In the genomic region with DNA sequence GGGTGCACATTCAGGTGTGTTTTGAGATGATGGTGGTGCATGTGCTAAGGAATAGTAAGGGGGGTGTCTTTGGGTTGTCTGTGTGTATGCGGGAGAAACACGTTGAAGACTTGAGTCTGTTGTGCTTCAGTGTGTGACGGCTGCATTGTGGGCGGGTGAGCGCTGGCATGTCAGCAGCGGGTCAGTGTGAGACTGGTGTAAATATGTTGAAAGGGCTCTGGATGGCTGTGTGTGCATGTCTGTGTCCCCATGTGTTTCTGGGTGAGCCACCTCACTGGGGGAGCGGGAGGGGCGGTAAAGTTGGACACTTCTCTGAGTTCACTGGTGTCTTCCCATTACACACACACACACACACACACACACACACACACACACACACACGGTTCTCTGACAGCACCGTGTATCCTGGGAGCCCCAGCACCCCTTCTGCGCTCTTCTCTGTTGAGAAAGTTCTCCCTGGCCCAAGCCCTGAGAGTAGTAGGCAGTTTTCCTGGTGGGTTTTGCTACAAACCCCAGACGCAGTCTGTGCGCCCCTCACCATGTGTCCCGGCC, we compare ENCODE assay signal across 8 mouse cellular contexts. TPM values are rescaled to one million over a fixed set of nuclear protein-coding genes. Genes with fewer than 3 reads are reported as not detected.
DNase-seq lines count a peak whose midpoint lies in the region; ATAC-seq lines count a peak whose summit lies in the region.

No protein-coding gene starts in this region.

- no peak for ATAC-seq in cerebellum, adult (ENCODE audit: insufficient number of reproducible peaks, low FRiP score, low TSS enrichment)
- ATAC-seq in kidney, embryonic 16.5 days (ENCODE audit: low FRiP score, low TSS enrichment), result no peak
- ATAC-seq in megakaryocyte-erythroid progenitor cell, adult 5-6 weeks (replicated peaks; ENCODE audit: low FRiP score, low TSS enrichment, poor library complexity, severe bottlenecking), result peak; percentile 7
- ATAC-seq in stomach, embryonic 14.5 days (ENCODE audit: insufficient number of reproducible peaks, insufficient read depth, low FRiP score, low read depth), result no peak

- WGBS in heart, embryonic 10.5 days, result 2% methylated on average over 13 of the region's 14 CpGs
- WGBS in kidney, embryonic 16.5 days, result 3% methylated on average over 14 of the region's 14 CpGs
- WGBS in stomach, embryonic 14.5 days, result 4% methylated on average over 14 of the region's 14 CpGs

- no peaks in the 10 kb centered on the region for H3K9me3 ChIP-seq in heart, embryonic 10.5 days
- H3K9me3 ChIP-seq in kidney, embryonic 16.5 days (ENCODE audit: low read length), result no peaks in the 10 kb centered on the region
- H3K9me3 ChIP-seq in stomach, embryonic 14.5 days (ENCODE audit: control insufficient read depth, low read depth, low read length), result no peaks in the 10 kb centered on the region

- H3K4me3 ChIP-seq in heart, embryonic 10.5 days, result peak overlapping the region; percentile 94
- H3K4me3 ChIP-seq in kidney, embryonic 16.5 days (ENCODE audit: low read length), result peak overlapping the region; percentile 89
- H3K4me3 ChIP-seq in stomach, embryonic 14.5 days (ENCODE audit: low read depth, low read length), result peak overlapping the region; percentile 74

- peaks cover 74% of the 10 kb centered on the region for H3K4me1 ChIP-seq in heart, embryonic 10.5 days
- H3K4me1 ChIP-seq in kidney, embryonic 16.5 days (ENCODE audit: insufficient read depth, low read length), result peaks cover 44% of the 10 kb centered on the region
- peaks cover 38% of the 10 kb centered on the region for H3K4me1 ChIP-seq in stomach, embryonic 14.5 days (ENCODE audit: control insufficient read depth, insufficient read depth, low read length)

- no peaks in the 10 kb centered on the region for H3K27me3 ChIP-seq in heart, embryonic 10.5 days (ENCODE audit: insufficient read depth, poor library complexity, severe bottlenecking)
- H3K27me3 ChIP-seq in kidney, embryonic 16.5 days (ENCODE audit: insufficient read depth, low read length), result no peaks in the 10 kb centered on the region
- no peaks in the 10 kb centered on the region for H3K27me3 ChIP-seq in stomach, embryonic 14.5 days (ENCODE audit: control insufficient read depth, insufficient read depth, low read length)

- H3K36me3 ChIP-seq in heart, embryonic 10.5 days, result peaks cover 2% of the 10 kb centered on the region; the same call in 1 of the 2 replicates
- H3K36me3 ChIP-seq in kidney, embryonic 16.5 days (ENCODE audit: insufficient read depth, low read length), result no peaks in the 10 kb centered on the region
- H3K36me3 ChIP-seq in stomach, embryonic 14.5 days (ENCODE audit: control insufficient read depth, insufficient read depth, low read length), result no peaks in the 10 kb centered on the region

- DNase-seq in cerebellum, adult 18-20 months, result peak; percentile 33 to 46
- DNase-seq in 416B (ENCODE audit: low read depth), result peak; percentile 76
- DNase-seq in cerebellum, adult 9-11 months, result peak; percentile 64
- no peak for DNase-seq in heart, embryonic 10.5 days (ENCODE audit: low spot score)

- H3K27ac ChIP-seq in heart, embryonic 10.5 days, result peak overlapping the region; percentile 98
- peak overlapping the region; percentile 97 for H3K27ac ChIP-seq in kidney, embryonic 16.5 days (ENCODE audit: low read length)
- H3K27ac ChIP-seq in stomach, embryonic 14.5 days (ENCODE audit: low read length), result peak overlapping the region; percentile 97; the same call in 1 of the 2 replicates

- H3K9ac ChIP-seq in kidney, embryonic 16.5 days (replicated peaks; ENCODE audit: low read length), result peak overlapping the region; percentile 93
- H3K9ac ChIP-seq in stomach, embryonic 14.5 days (replicated peaks; ENCODE audit: low read depth, low read length), result peak overlapping the region; percentile 87

- peak overlapping the region; percentile 100 for H3K4me2 ChIP-seq in kidney, embryonic 16.5 days (replicated peaks; ENCODE audit: low read depth, low read length)
- peak overlapping the region; percentile 99 for H3K4me2 ChIP-seq in stomach, embryonic 14.5 days (replicated peaks; ENCODE audit: low read depth, low read length)

RNA-seq across cellular contexts. Expression of gene Bbc3, which starts 3.3 kb away (rescaled TPM):
- polyA plus RNA-seq in heart, embryonic 10.5 days (2016; fragmentation: Nextera tagmentation; extraction: Ambion mirVana), result 8.3 and 9.5 TPM in 2 replicates
- 12.6 and 14.2 TPM in 2 replicates for polyA plus RNA-seq in kidney, embryonic 16.5 days (2015; fragmentation: Nextera tagmentation; extraction: Ambion mirVana)
- total RNA-seq in megakaryocyte-erythroid progenitor cell, adult 5-6 weeks (2014; fragmentation: Nextera tagmentation), result 1.8 and 2.9 TPM in 2 replicates
- 3.1 and 4.4 TPM in 2 replicates for total RNA-seq in megakaryocyte-erythroid progenitor cell, adult 5-6 weeks (2017)
- polyA plus RNA-seq in stomach, embryonic 14.5 days (2014; fragmentation: Nextera tagmentation; extraction: Ambion mirVana), result 5.2 and 5.3 TPM in 2 replicates

RNA-seq across cellular contexts. Expression of gene Ccdc9, which starts 24.9 kb away (rescaled TPM):
- 19.6 and 31.0 TPM in 2 replicates for polyA plus RNA-seq in heart, embryonic 10.5 days (2016; fragmentation: Nextera tagmentation; extraction: Ambion mirVana)
- polyA plus RNA-seq in kidney, embryonic 16.5 days (2015; fragmentation: Nextera tagmentation; extraction: Ambion mirVana), result 30.9 and 31.2 TPM in 2 replicates
- 57.1 and 65.7 TPM in 2 replicates for total RNA-seq in megakaryocyte-erythroid progenitor cell, adult 5-6 weeks (2014; fragmentation: Nextera tagmentation)
- 106 and 110 TPM in 2 replicates for total RNA-seq in megakaryocyte-erythroid progenitor cell, adult 5-6 weeks (2017)
- polyA plus RNA-seq in stomach, embryonic 14.5 days (2014; fragmentation: Nextera tagmentation; extraction: Ambion mirVana), result 20.5 and 23.4 TPM in 2 replicates

RNA-seq across cellular contexts. Expression of gene Inafm1, which starts 38.1 kb away (rescaled TPM):
- polyA plus RNA-seq in heart, embryonic 10.5 days (2016; fragmentation: Nextera tagmentation; extraction: Ambion mirVana), result 6.2 and 10.0 TPM in 2 replicates
- 16.4 and 19.7 TPM in 2 replicates for polyA plus RNA-seq in kidney, embryonic 16.5 days (2015; fragmentation: Nextera tagmentation; extraction: Ambion mirVana)
- 23.3 and 28.3 TPM in 2 replicates for total RNA-seq in megakaryocyte-erythroid progenitor cell, adult 5-6 weeks (2014; fragmentation: Nextera tagmentation)
- 14.8 and 18.4 TPM in 2 replicates for total RNA-seq in megakaryocyte-erythroid progenitor cell, adult 5-6 weeks (2017)
- polyA plus RNA-seq in stomach, embryonic 14.5 days (2014; fragmentation: Nextera tagmentation; extraction: Ambion mirVana), result 19.0 and 19.5 TPM in 2 replicates

RNA-seq across cellular contexts. Expression of gene C5ar1, which starts 52.2 kb away (rescaled TPM):
- 0.31 and 1.0 TPM in 2 replicates for polyA plus RNA-seq in heart, embryonic 10.5 days (2016; fragmentation: Nextera tagmentation; extraction: Ambion mirVana)
- 2.7 and 2.8 TPM in 2 replicates for polyA plus RNA-seq in kidney, embryonic 16.5 days (2015; fragmentation: Nextera tagmentation; extraction: Ambion mirVana)
- 0.22 TPM in 1 of 2 replicates, not detected in the other for total RNA-seq in megakaryocyte-erythroid progenitor cell, adult 5-6 weeks (2014; fragmentation: Nextera tagmentation)
- total RNA-seq in megakaryocyte-erythroid progenitor cell, adult 5-6 weeks (2017), result 0.23 TPM in 1 of 2 replicates, not detected in the other
- polyA plus RNA-seq in stomach, embryonic 14.5 days (2014; fragmentation: Nextera tagmentation; extraction: Ambion mirVana), result 2.4 and 3.2 TPM in 2 replicates
